Mouse (Mus musculus) forebrain, postnatal 0 days (tissue): Measurements from ENCODE around the gene Pacsin3. TPM values are rescaled to one million over a fixed set of nuclear protein-coding genes. Genes with fewer than 3 reads are reported as not detected.
A peak's percentile ranks its signal among the peaks of the same experiment; 100 is the strongest.
"Not testable (repeated sequence)": the region's sequence is repeated elsewhere in the genome, so short reads cannot be mapped to it uniquely, and the experiment has no call there.

Source experiments
- ATAC-seq: fragments of 200-750 bp; cut with Nextera tagmentation; 2 replicates; pipeline ENCODE4 v1.8.0; 2017; ENCODE audit warnings: mild to moderate bottlenecking, moderate library complexity
- DNase-seq: peaks from one replicate; pipeline ENCODE4 v3.0.0-alpha.2; 2015
- H3K27ac ChIP-seq: fragments of 300-500 bp; sonication (generic); 2 replicates; pipeline ENCODE4 v1.5.1; 2014; ENCODE audit warnings: low read depth, mild to moderate bottlenecking, antibody characterized with exemption, low read length, moderate library complexity, mixed read lengths
- H3K27me3 ChIP-seq: fragments of 300-500 bp; sonication (generic); 2 replicates; pipeline ENCODE4 v1.6.1; 2014; ENCODE audit warnings: mild to moderate bottlenecking, low read length, mixed read lengths; ENCODE audit not compliant: insufficient read depth
- H3K36me3 ChIP-seq: fragments of 300-500 bp; sonication (generic); 2 replicates; pipeline ENCODE4 v1.6.1; 2014; ENCODE audit warnings: mild to moderate bottlenecking, moderate library complexity; ENCODE audit not compliant: insufficient read depth
- H3K4me1 ChIP-seq: fragments of 300-500 bp; sonication (generic); 2 replicates; pipeline ENCODE4 v1.6.1; 2014; ENCODE audit warnings: antibody characterized with exemption; ENCODE audit not compliant: insufficient read depth
- H3K4me2 ChIP-seq: fragments of 300-500 bp; sonication (generic); 2 replicates; pipeline ENCODE4 v1.6.1; 2014; ENCODE audit warnings: low read depth, mild to moderate bottlenecking, moderate library complexity
- H3K4me3 ChIP-seq: fragments of 300-500 bp; sonication (generic); 2 replicates; pipeline ENCODE4 v1.5.1; 2014; ENCODE audit warnings: low read depth, low read length, mixed read lengths
- H3K9ac ChIP-seq: fragments of 300-500 bp; sonication (generic); 2 replicates; pipeline ENCODE4 v1.6.1; 2014; ENCODE audit warnings: mild to moderate bottlenecking
- H3K9me3 ChIP-seq: fragments of 300-500 bp; sonication (generic); 2 replicates; pipeline ENCODE4 v1.6.1; 2016; ENCODE audit warnings: low read length
- CTCF ChIP-seq: sonication (generic); IDR thresholded peaks from 2 replicates; pipeline ENCODE4 v1.5.1; 2016; ENCODE audit warnings: antibody characterized with exemption, control low read depth, low read depth
- WGBS: fragments of 180-500 bp; shearing (Covaris S2); extraction: QIAGEN DNeasy Blood & Tissue Kit; methylation state at CpG from one replicate; pipeline ENCODE4 v1.1.7; 2014; 5-methylcytosine and 5-hydroxymethylcytosine counted together
- polyA plus RNA-seq: library from polyadenylated mRNA; unstranded; fragments of >200 nt; fragmentation: Nextera tagmentation; extraction: Ambion mirVana; gene quantifications from 2 replicates; pipeline ENCODE4 v1.2.1, GENCODE M21; 2015
- total RNA-seq: library from RNA; depleted of rRNA; stranded (reverse); fragments of >200 nt; gene quantifications from 2 replicates; pipeline ENCODE4 v1.2.3, GENCODE M21; 2014

The Pacsin3 gene
- total and polyA plus RNA-seq, 2 experiments from 2014 or later, result 20.5 to 22.8 TPM

- Histone ChIP-seq H3K4me3 (peak within 1 kb of the TSS; percentile 64), H3K4me1 (0 out of 2 replicates have a peak, but pooled peaks cover 3% of the 10 kb centered on the region)
- WGBS, result under 1% methylated on average over 47 of the region's 48 CpGs
Observed at GRCm38 (mm10) chr2:91236601-91237510, 18.9 kb upstream of the Pacsin3 start, which contains the start of gene Ddb2. TSS of gene Ddb2 (minus strand) at chr2:91236982.

GRCm38 (mm10) chr2:91237511-91238080 is 18.2 kb upstream of the Pacsin3 start:
- Histone ChIP-seq H3K4me3 (peak overlapping the region; percentile 64), H3K4me2 (peak overlapping the region; percentile 85), H3K9ac (peak overlapping the region; percentile 65), H3K27ac (peak overlapping the region; percentile 91)
- not testable (repeated sequence) for H3K27me3 ChIP-seq, H3K9me3 ChIP-seq, H3K36me3 ChIP-seq, H3K4me1 ChIP-seq
- 18% methylated on average over 4 of the region's 4 CpGs for WGBS
- ATAC-seq, result peak; percentile 67
- peak; percentile 50; the same call in 1 of the 2 replicates for TF ChIP-seq CTCF
- peak; percentile 53 for DNase-seq

More at GRCm38 (mm10) chr2:91236601-91237510, 18.9 kb upstream of the Pacsin3 start, which contains the start of gene Ddb2:
- DNase-seq (peak; percentile 96), ATAC-seq (peak; percentile 99)
- Histone ChIP-seq H3K36me3 (no peaks in the 10 kb centered on the region), H3K27ac (peak within 1 kb of the TSS; percentile 91), H3K27me3 (no peaks in the 10 kb centered on the region), H3K4me2 (peak within 1 kb of the TSS; percentile 85), H3K9me3 (no peaks in the 10 kb centered on the region), H3K9ac (peak within 1 kb of the TSS; percentile 65)
- no peak; the same call in none of the 2 replicates for TF ChIP-seq CTCF

- TF ChIP-seq CTCF, result no peak
- WGBS, result 79% methylated on average over 5 of the region's 5 CpGs
- no peak overlapping the region for H3K9ac ChIP-seq
- H3K4me1 ChIP-seq, result no peaks in the 10 kb centered on the region
- H3K9me3 ChIP-seq, result no peaks in the 10 kb centered on the region
- H3K27me3 ChIP-seq, result no peaks in the 10 kb centered on the region
- no peak for ATAC-seq
- H3K4me3 ChIP-seq, result no peak overlapping the region
- H3K27ac ChIP-seq, result no peak overlapping the region
- no peaks in the 10 kb centered on the region for H3K36me3 ChIP-seq
- H3K4me2 ChIP-seq, result no peak overlapping the region
- DNase-seq, result no peak
Observed at GRCm38 (mm10) chr2:91242547-91242946, 13.2 kb upstream of the Pacsin3 start.

- no peaks in the 10 kb centered on the region for H3K9me3 ChIP-seq
- no peak for TF ChIP-seq CTCF
- no peak overlapping the region for H3K9ac ChIP-seq
- DNase-seq (no peak), ATAC-seq (peak; percentile 8; the same call in 1 of the 2 replicates)
- no peak overlapping the region for H3K4me2 ChIP-seq
- WGBS, result 51% methylated on average over 3 of the region's 3 CpGs
- no peaks in the 10 kb centered on the region for H3K27me3 ChIP-seq
- H3K4me1 ChIP-seq, result no peaks in the 10 kb centered on the region
- no peak overlapping the region for H3K27ac ChIP-seq
- no peak overlapping the region for H3K4me3 ChIP-seq
- H3K36me3 ChIP-seq, result no peaks in the 10 kb centered on the region
Observed at GRCm38 (mm10) chr2:91243416-91243815, 12.3 kb upstream of the Pacsin3 start.

- H3K4me2 ChIP-seq, result no peak overlapping the region
- H3K27ac ChIP-seq, result no peak overlapping the region
- H3K27me3 ChIP-seq, result no peaks in the 10 kb centered on the region
- DNase-seq, result no peak
- no peaks in the 10 kb centered on the region for H3K36me3 ChIP-seq
- ATAC-seq, result no peak
- no peak overlapping the region for H3K9ac ChIP-seq
- 87% methylated on average over 5 of the region's 5 CpGs for WGBS
- no peak for TF ChIP-seq CTCF
- no peak overlapping the region for H3K4me3 ChIP-seq
- no peaks in the 10 kb centered on the region for H3K4me1 ChIP-seq
- no peaks in the 10 kb centered on the region for H3K9me3 ChIP-seq
Observed at GRCm38 (mm10) chr2:91244557-91245228, 11.1 kb upstream of the Pacsin3 start.

- no peak for DNase-seq
Observed at GRCm38 (mm10) chr2:91248366-91248765, 7.4 kb upstream of the Pacsin3 start.

More at GRCm38 (mm10) chr2:91248366-91248765, 7.4 kb upstream of the Pacsin3 start:
- Histone ChIP-seq H3K27ac (no peak overlapping the region), H3K36me3 (no peaks in the 10 kb centered on the region), H3K27me3 (no peaks in the 10 kb centered on the region), H3K4me3 (no peak overlapping the region), H3K4me1 (no peaks in the 10 kb centered on the region), H3K4me2 (no peak overlapping the region), H3K9ac (no peak overlapping the region), H3K9me3 (no peaks in the 10 kb centered on the region)
- 86% methylated on average over 4 of the region's 4 CpGs for WGBS
- no peak for ATAC-seq
- no peak for TF ChIP-seq CTCF
